Mouse (Mus musculus) stomach, embryonic 14.5 days (tissue): ENCODE data around the gene Olfr1382. TPM values are rescaled to one million over a fixed set of nuclear protein-coding genes. Genes with fewer than 3 reads are reported as not detected.
"Not testable (repeated sequence)": the region's sequence is repeated elsewhere in the genome, so short reads cannot be mapped to it uniquely, and the experiment has no call there.

Experiments used
- ATAC-seq: fragments of 200-750 bp; cut with Nextera tagmentation; 2 replicates; pipeline ENCODE4 v1.8.0; 2017; ENCODE audit warnings: low read depth, moderate TSS enrichment; ENCODE audit not compliant: insufficient number of reproducible peaks, insufficient read depth, low FRiP score
- H3K27ac ChIP-seq: fragments of 300-500 bp; sonication (generic); 2 replicates; pipeline ENCODE4 v1.5.1; 2014; ENCODE audit warnings: mild to moderate bottlenecking, low read length, moderate library complexity, mixed read lengths
- H3K27me3 ChIP-seq: fragments of 300-500 bp; sonication (generic); 2 replicates; pipeline ENCODE4 v1.6.1; 2014; ENCODE audit warnings: low read length, control low read depth, mixed read lengths; ENCODE audit not compliant: control insufficient read depth, insufficient read depth
- H3K36me3 ChIP-seq: fragments of 300-500 bp; sonication (generic); 2 replicates; pipeline ENCODE4 v1.6.1; 2014; ENCODE audit warnings: mild to moderate bottlenecking, control low read depth, low read length, moderate library complexity, mixed read lengths; ENCODE audit not compliant: control insufficient read depth, insufficient read depth
- H3K4me1 ChIP-seq: fragments of 300-500 bp; sonication (generic); 2 replicates; pipeline ENCODE4 v1.6.1; 2014; ENCODE audit warnings: low read length, control low read depth, mixed read lengths; ENCODE audit not compliant: control insufficient read depth, insufficient read depth
- H3K4me2 ChIP-seq: fragments of 300-500 bp; sonication (generic); replicated peaks from 2 replicates; pipeline ENCODE4 v1.6.1; 2014; ENCODE audit warnings: low read depth, low read length, control low read depth
- H3K4me3 ChIP-seq: fragments of 300-500 bp; sonication (generic); 2 replicates; pipeline ENCODE4 v1.5.1; 2014; ENCODE audit warnings: low read depth, low read length, control low read depth
- H3K9ac ChIP-seq: fragments of 300-500 bp; sonication (generic); replicated peaks from 2 replicates; pipeline ENCODE4 v1.6.1; 2014; ENCODE audit warnings: low read depth, mild to moderate bottlenecking, control low read depth, low read length, moderate library complexity, mixed read lengths
- H3K9me3 ChIP-seq: fragments of 300-500 bp; sonication (generic); 2 replicates; pipeline ENCODE4 v1.6.1; 2016; ENCODE audit warnings: low read depth, low read length, control low read depth; ENCODE audit not compliant: control insufficient read depth
- WGBS: fragments of 180-500 bp; shearing (Covaris S2); extraction: QIAGEN DNeasy Blood & Tissue Kit; methylation state at CpG from one replicate; pipeline ENCODE4 v1.1.7; 2014; 5-methylcytosine and 5-hydroxymethylcytosine counted together
- polyA plus RNA-seq: library from polyadenylated mRNA; unstranded; fragments of >200 nt; fragmentation: Nextera tagmentation; extraction: Ambion mirVana; gene quantifications from 2 replicates; pipeline ENCODE4 v1.2.1, GENCODE M21; 2014

The Olfr1382 gene
- polyA plus RNA-seq, 1 experiment from 2014 or later: not detected

DNA sequence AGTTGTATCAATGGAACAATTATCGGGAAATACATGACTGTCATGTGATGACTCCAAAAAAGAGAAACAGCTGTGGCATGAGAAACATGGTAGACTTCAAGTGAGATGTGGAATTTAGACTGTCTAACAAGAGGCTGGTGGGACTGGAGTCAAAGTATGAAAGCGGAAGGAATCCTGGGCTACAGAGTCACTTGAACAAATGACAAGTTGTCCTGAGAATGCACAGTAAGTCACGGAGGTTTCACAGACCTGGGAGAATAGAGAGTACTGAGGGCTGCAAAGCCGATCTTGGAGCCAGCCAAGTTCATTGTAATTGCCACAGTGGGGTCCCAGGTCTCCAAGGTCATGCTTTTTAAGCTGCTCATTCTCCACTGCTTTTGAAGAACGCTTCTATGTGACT is 28.5 kb downstream of the Olfr1382 start, which contains the start of gene Olfr1380:
Gene Olfr1380 (plus strand): TSS at position 301 of the 400 bp plus-strand sequence.
- not testable (repeated sequence) for H3K9ac ChIP-seq, H3K4me1 ChIP-seq, H3K4me2 ChIP-seq, H3K4me3 ChIP-seq, H3K27ac ChIP-seq, H3K27me3 ChIP-seq, ATAC-seq, H3K36me3 ChIP-seq, H3K9me3 ChIP-seq
- WGBS: 67% methylated on average over 5 of the region's 5 CpGs

DNA sequence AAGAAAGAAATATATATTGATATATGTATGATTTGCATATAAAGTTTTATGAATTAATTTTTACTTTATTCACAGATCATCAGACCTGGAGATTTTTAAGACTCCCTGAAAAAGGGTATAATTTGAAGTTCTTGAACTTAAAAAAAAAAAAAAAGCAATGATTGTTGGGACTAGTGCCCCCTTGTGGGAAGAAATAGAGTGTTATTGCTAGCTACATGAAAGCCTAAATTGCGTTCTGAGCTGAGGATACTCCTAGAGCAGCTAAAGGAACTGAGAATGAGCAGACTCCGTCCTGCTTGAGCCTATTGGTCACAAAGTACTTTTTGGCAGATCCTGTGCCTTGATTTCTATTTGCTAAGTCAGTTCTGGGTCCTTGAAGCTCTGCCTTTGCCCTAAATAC is 47.0 kb downstream of the Olfr1382 start:
- H3K27ac ChIP-seq, H3K4me1 ChIP-seq, H3K27me3 ChIP-seq, H3K4me2 ChIP-seq, H3K36me3 ChIP-seq, H3K4me3 ChIP-seq, H3K9me3 ChIP-seq, H3K9ac ChIP-seq, ATAC-seq: not testable (repeated sequence)
- 35% methylated on average over 2 of the region's 2 CpGs for WGBS

DNA sequence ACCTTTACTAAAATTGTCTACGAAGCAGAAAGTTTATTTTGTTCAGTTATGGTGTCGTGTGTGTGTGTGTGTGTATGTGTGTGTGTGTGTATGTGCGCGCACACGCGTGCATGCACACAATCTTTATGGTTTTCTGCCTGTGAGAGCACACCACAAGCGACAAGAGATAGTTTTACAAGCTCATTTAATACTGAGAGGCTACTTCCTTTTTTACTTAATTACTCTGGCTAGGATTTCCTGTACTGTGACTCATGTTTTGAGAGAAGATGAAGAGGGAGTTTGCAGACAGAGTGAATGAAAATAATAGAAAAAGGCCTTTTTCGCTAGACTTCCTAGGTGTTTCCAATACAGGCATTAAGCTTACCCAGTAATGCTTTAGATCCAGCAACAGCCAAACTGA is 52.4 kb downstream of the Olfr1382 start:
- H3K36me3 ChIP-seq, H3K4me2 ChIP-seq, ATAC-seq, H3K9me3 ChIP-seq, H3K9ac ChIP-seq, H3K4me1 ChIP-seq, H3K4me3 ChIP-seq, H3K27ac ChIP-seq, H3K27me3 ChIP-seq: not testable (repeated sequence)
- 82% methylated on average over 8 of the region's 8 CpGs for WGBS

Other genes starting within 250 kb of the Olfr1382 start
- gene Olfr1393, start 249.9 kb upstream of the Olfr1382 start, polyA plus RNA-seq: 0.28 TPM in 1 of 2 replicates, not detected in the other
- 0.13 TPM in 1 of 2 replicates, not detected in the other for gene Olfr1392, start 243.0 kb upstream of the Olfr1382 start, polyA plus RNA-seq
- gene Olfr10, start 223.5 kb upstream of the Olfr1382 start, polyA plus RNA-seq: not detected in 2 replicates
- gene Olfr1391, start 205.5 kb upstream of the Olfr1382 start, polyA plus RNA-seq: not detected in 2 replicates
- not detected in 2 replicates for gene Olfr1390, start 193.1 kb upstream of the Olfr1382 start, polyA plus RNA-seq
- not detected in 2 replicates for gene Olfr1389, start 105.2 kb upstream of the Olfr1382 start, polyA plus RNA-seq
- gene Olfr1388, start 91.6 kb upstream of the Olfr1382 start, polyA plus RNA-seq: 0.20 and 0.29 TPM in 2 replicates
- gene Olfr1387, start 72.9 kb upstream of the Olfr1382 start, polyA plus RNA-seq: not detected in 2 replicates
- not detected in 2 replicates for gene Olfr1386, start 63.2 kb upstream of the Olfr1382 start, polyA plus RNA-seq
- not detected in 2 replicates for gene Olfr1385, start 39.2 kb upstream of the Olfr1382 start, polyA plus RNA-seq
- not detected in 2 replicates for gene Olfr1384, start 21.5 kb upstream of the Olfr1382 start, polyA plus RNA-seq
- gene Olfr1383, start 8.6 kb upstream of the Olfr1382 start, polyA plus RNA-seq: not detected in 2 replicates
- gene Olfr1381, start 15.2 kb downstream of the Olfr1382 start, polyA plus RNA-seq: not detected in 2 replicates
- not detected in 2 replicates for gene Olfr1380, start 28.6 kb downstream of the Olfr1382 start, polyA plus RNA-seq
- gene Flt4, start 81.0 kb downstream of the Olfr1382 start, polyA plus RNA-seq: 7.4 and 8.6 TPM in 2 replicates
- not detected in 2 replicates for gene Scgb3a1, start 135.4 kb downstream of the Olfr1382 start, polyA plus RNA-seq
- 59.8 and 62.6 TPM in 2 replicates for gene Cnot6, start 184.5 kb downstream of the Olfr1382 start, polyA plus RNA-seq